Mouse (Mus musculus) forebrain, embryonic 12.5 days (tissue): ENCODE results near the gene Rtkn2. TPM values are rescaled to one million over a fixed set of nuclear protein-coding genes. Genes with fewer than 3 reads are reported as not detected.

ENCODE experiments used
- ATAC-seq: fragments of 200-750 bp; cut with Nextera tagmentation; 2 replicates; pipeline ENCODE4 v1.8.0; 2017; ENCODE audit warnings: moderate TSS enrichment; ENCODE audit not compliant: low FRiP score
- H3K27ac ChIP-seq: fragments of 300-500 bp; sonication (generic); 2 replicates; pipeline ENCODE4 v1.5.1; 2016; ENCODE audit warnings: mild to moderate bottlenecking
- H3K27me3 ChIP-seq: fragments of 300-500 bp; sonication (generic); 2 replicates; pipeline ENCODE4 v1.6.1; 2016; ENCODE audit warnings: mild to moderate bottlenecking
- H3K36me3 ChIP-seq: fragments of 300-500 bp; sonication (generic); replicated peaks from 2 replicates; pipeline ENCODE4 v1.6.1; 2016; ENCODE audit warnings: mild to moderate bottlenecking
- H3K4me1 ChIP-seq: fragments of 300-500 bp; sonication (generic); 2 replicates; pipeline ENCODE4 v1.6.1; 2016
- H3K4me2 ChIP-seq: fragments of 300-500 bp; sonication (generic); 2 replicates; pipeline ENCODE4 v1.6.1; 2016; ENCODE audit warnings: mild to moderate bottlenecking, moderate library complexity
- H3K4me3 ChIP-seq: fragments of 300-500 bp; sonication (generic); replicated peaks from 2 replicates; pipeline ENCODE4 v1.5.1; 2016; ENCODE audit warnings: mild to moderate bottlenecking
- H3K9ac ChIP-seq: fragments of 300-500 bp; sonication (generic); 2 replicates; pipeline ENCODE4 v1.6.1; 2016; ENCODE audit warnings: mild to moderate bottlenecking
- H3K9me3 ChIP-seq: fragments of 300-500 bp; sonication (generic); 2 replicates; pipeline ENCODE4 v1.6.1; 2016
- WGBS: fragments of 180-500 bp; shearing (Covaris S2); methylation state at CpG from one replicate; pipeline ENCODE4 v1.1.7; 2016; 5-methylcytosine and 5-hydroxymethylcytosine counted together
- polyA plus RNA-seq: library from polyadenylated mRNA; unstranded; fragments of >200 nt; fragmentation: Nextera tagmentation; extraction: Ambion mirVana; gene quantifications from 2 replicates; pipeline ENCODE4 v1.2.1, GENCODE M21; 2016

Rtkn2 gene
- polyA plus RNA-seq, 1 experiment from 2014 or later, result 29.4 TPM

- H3K36me3 ChIP-seq, result peaks cover 40% of the 10 kb centered on the region
Observed at GRCm38 (mm10) chr10:68001456-68001855, 22.1 kb downstream of the Rtkn2 start.

GRCm38 (mm10) chr10:68003651-68004422 lies 24.5 kb downstream of the Rtkn2 start:
- Histone ChIP-seq H3K4me1 (no peaks in the 10 kb centered on the region), H3K27ac (no peak overlapping the region), H3K4me3 (no peak overlapping the region), H3K4me2 (no peak overlapping the region), H3K9ac (no peak overlapping the region), H3K9me3 (no peaks in the 10 kb centered on the region), H3K36me3 (peaks cover 44% of the 10 kb centered on the region), H3K27me3 (no peaks in the 10 kb centered on the region)
- 83% methylated on average over 18 of the region's 18 CpGs for WGBS
- no peak for ATAC-seq

More at GRCm38 (mm10) chr10:68001456-68001855, 22.1 kb downstream of the Rtkn2 start:
- no peaks in the 10 kb centered on the region for H3K9me3 ChIP-seq
- H3K4me2 ChIP-seq, result no peak overlapping the region
- H3K4me3 ChIP-seq, result no peak overlapping the region
- ATAC-seq, result no peak
- 90% methylated on average over 6 of the region's 6 CpGs for WGBS
- H3K27ac ChIP-seq, result no peak overlapping the region
- H3K4me1 ChIP-seq, result no peaks in the 10 kb centered on the region
- H3K9ac ChIP-seq, result no peak overlapping the region
- H3K27me3 ChIP-seq, result no peaks in the 10 kb centered on the region

GRCm38 (mm10) chr10:68005404-68005803 lies 26.0 kb downstream of the Rtkn2 start:
- Histone ChIP-seq H3K9ac (no peak overlapping the region), H3K36me3 (peaks cover 36% of the 10 kb centered on the region), H3K27ac (no peak overlapping the region), H3K9me3 (no peaks in the 10 kb centered on the region), H3K27me3 (no peaks in the 10 kb centered on the region), H3K4me2 (no peak overlapping the region), H3K4me3 (no peak overlapping the region), H3K4me1 (no peaks in the 10 kb centered on the region)
- no peak for ATAC-seq
- 91% methylated on average over 17 of the region's 17 CpGs for WGBS

- H3K4me1 ChIP-seq, result no peaks in the 10 kb centered on the region
- H3K4me2 ChIP-seq, result no peak overlapping the region
- H3K27me3 ChIP-seq, result no peaks in the 10 kb centered on the region
- 95% methylated on average over 11 of the region's 11 CpGs for WGBS
- H3K27ac ChIP-seq, result no peak overlapping the region
- H3K9me3 ChIP-seq, result no peaks in the 10 kb centered on the region
- no peak overlapping the region for H3K4me3 ChIP-seq
- H3K9ac ChIP-seq, result no peak overlapping the region
- ATAC-seq, result no peak
- H3K36me3 ChIP-seq, result peaks cover 43% of the 10 kb centered on the region
Observed at GRCm38 (mm10) chr10:68006491-68006890, 27.1 kb downstream of the Rtkn2 start.

- H3K9me3 ChIP-seq, result no peaks in the 10 kb centered on the region
- H3K27ac ChIP-seq, result no peak overlapping the region
- no peak overlapping the region for H3K9ac ChIP-seq
- H3K4me2 ChIP-seq, result no peak overlapping the region
- H3K27me3 ChIP-seq, result no peaks in the 10 kb centered on the region
- H3K36me3 ChIP-seq, result peaks cover 48% of the 10 kb centered on the region
- no peak for ATAC-seq
- H3K4me1 ChIP-seq, result no peaks in the 10 kb centered on the region
- H3K4me3 ChIP-seq, result no peak overlapping the region
- 98% methylated on average over 6 of the region's 6 CpGs for WGBS
Observed at GRCm38 (mm10) chr10:68007103-68007502, 27.7 kb downstream of the Rtkn2 start.

GRCm38 (mm10) chr10:68008198-68008955 lies 29.0 kb downstream of the Rtkn2 start:
- no peak overlapping the region for H3K4me2 ChIP-seq
- no peak for ATAC-seq
- 91% methylated on average over 13 of the region's 13 CpGs for WGBS
- H3K4me3 ChIP-seq, result no peak overlapping the region
- H3K27ac ChIP-seq, result no peak overlapping the region
- no peaks in the 10 kb centered on the region for H3K27me3 ChIP-seq
- peaks cover 51% of the 10 kb centered on the region for H3K36me3 ChIP-seq
- H3K9ac ChIP-seq, result no peak overlapping the region
- no peaks in the 10 kb centered on the region for H3K4me1 ChIP-seq
- H3K9me3 ChIP-seq, result no peaks in the 10 kb centered on the region

GRCm38 (mm10) chr10:68009301-68009700 lies 29.9 kb downstream of the Rtkn2 start:
- no peak overlapping the region for H3K27ac ChIP-seq
- ATAC-seq, result no peak
- peaks cover 55% of the 10 kb centered on the region for H3K36me3 ChIP-seq
- no peak overlapping the region for H3K9ac ChIP-seq
- H3K27me3 ChIP-seq, result no peaks in the 10 kb centered on the region
- H3K9me3 ChIP-seq, result no peaks in the 10 kb centered on the region
- no peak overlapping the region for H3K4me2 ChIP-seq
- H3K4me3 ChIP-seq, result no peak overlapping the region
- no peaks in the 10 kb centered on the region for H3K4me1 ChIP-seq
- WGBS, result 95% methylated on average over 9 of the region's 9 CpGs

GRCm38 (mm10) chr10:68009867-68010266 lies 30.5 kb downstream of the Rtkn2 start:
- Histone ChIP-seq H3K9ac (no peak overlapping the region), H3K4me1 (no peaks in the 10 kb centered on the region), H3K36me3 (peaks cover 57% of the 10 kb centered on the region), H3K9me3 (no peaks in the 10 kb centered on the region), H3K4me2 (no peak overlapping the region), H3K27me3 (no peaks in the 10 kb centered on the region), H3K27ac (no peak overlapping the region), H3K4me3 (no peak overlapping the region)
- no peak for ATAC-seq
- 94% methylated on average over 7 of the region's 7 CpGs for WGBS

- no peak overlapping the region for H3K27ac ChIP-seq
- no peaks in the 10 kb centered on the region for H3K9me3 ChIP-seq
- ATAC-seq, result no peak
- no peaks in the 10 kb centered on the region for H3K4me1 ChIP-seq
- H3K27me3 ChIP-seq, result no peaks in the 10 kb centered on the region
- H3K36me3 ChIP-seq, result peaks cover 46% of the 10 kb centered on the region
- 92% methylated on average over 2 of the region's 2 CpGs for WGBS
- no peak overlapping the region for H3K4me2 ChIP-seq
- no peak overlapping the region for H3K4me3 ChIP-seq
- no peak overlapping the region for H3K9ac ChIP-seq
Observed at GRCm38 (mm10) chr10:68013137-68013536, 33.8 kb downstream of the Rtkn2 start.

GRCm38 (mm10) chr10:68020755-68021154 lies 41.4 kb downstream of the Rtkn2 start:
- no peak for ATAC-seq
- H3K27ac ChIP-seq, result no peak overlapping the region
- H3K4me1 ChIP-seq, result no peaks in the 10 kb centered on the region
- H3K4me2 ChIP-seq, result no peak overlapping the region
- peaks cover 11% of the 10 kb centered on the region for H3K9me3 ChIP-seq
- no peaks in the 10 kb centered on the region for H3K27me3 ChIP-seq
- 91% methylated on average over 2 of the region's 2 CpGs for WGBS
- peaks cover 28% of the 10 kb centered on the region for H3K36me3 ChIP-seq
- H3K4me3 ChIP-seq, result no peak overlapping the region
- no peak overlapping the region for H3K9ac ChIP-seq

GRCm38 (mm10) chr10:68025660-68026059 lies 46.3 kb downstream of the Rtkn2 start:
- Histone ChIP-seq H3K27me3 (no peaks in the 10 kb centered on the region), H3K36me3 (peaks cover 36% of the 10 kb centered on the region), H3K9me3 (no peaks in the 10 kb centered on the region), H3K27ac (no peak overlapping the region), H3K9ac (no peak overlapping the region), H3K4me2 (no peak overlapping the region), H3K4me3 (no peak overlapping the region), H3K4me1 (no peaks in the 10 kb centered on the region)
- WGBS, result 92% methylated on average over 3 of the region's 3 CpGs
- no peak for ATAC-seq

- no peaks in the 10 kb centered on the region for H3K27me3 ChIP-seq
- no peak overlapping the region for H3K4me2 ChIP-seq
- no peaks in the 10 kb centered on the region for H3K9me3 ChIP-seq
- no peak for ATAC-seq
- peaks cover 42% of the 10 kb centered on the region for H3K36me3 ChIP-seq
- 87% methylated on average over 12 of the region's 12 CpGs for WGBS
- no peak overlapping the region for H3K9ac ChIP-seq
- H3K27ac ChIP-seq, result no peak overlapping the region
- no peak overlapping the region for H3K4me3 ChIP-seq
- H3K4me1 ChIP-seq, result no peaks in the 10 kb centered on the region
Observed at GRCm38 (mm10) chr10:68028327-68029080, 49.1 kb downstream of the Rtkn2 start.
